Mouse (Mus musculus) hindbrain, embryonic 14.5 days (tissue): ENCODE data around the gene Gm28042. TPM values are rescaled to one million over a fixed set of nuclear protein-coding genes. Genes with fewer than 3 reads are reported as not detected.

ENCODE experiments used
- ATAC-seq: fragments of 200-750 bp; cut with Nextera tagmentation; 2 replicates; pipeline ENCODE4 v1.8.0; 2017; ENCODE audit warnings: moderate number of reproducible peaks, mild to moderate bottlenecking, moderate TSS enrichment, moderate library complexity; ENCODE audit not compliant: low FRiP score
- DNase-seq: peaks from one replicate; pipeline ENCODE4 v3.0.0-alpha.2; 2015; ENCODE audit warnings: low spot score
- H3K27ac ChIP-seq: fragments of 300-500 bp; sonication (generic); 2 replicates; pipeline ENCODE4 v1.5.1; 2014; ENCODE audit warnings: mild to moderate bottlenecking, moderate library complexity
- H3K27me3 ChIP-seq: fragments of 300-500 bp; sonication (generic); 2 replicates; pipeline ENCODE4 v1.6.1; 2014; ENCODE audit warnings: mild to moderate bottlenecking, low read length, mixed read lengths; ENCODE audit not compliant: control insufficient read depth, insufficient read depth
- H3K36me3 ChIP-seq: fragments of 300-500 bp; sonication (generic); replicated peaks from 2 replicates; pipeline ENCODE4 v1.6.1; 2014; ENCODE audit not compliant: control insufficient read depth, insufficient read depth
- H3K4me1 ChIP-seq: fragments of 300-500 bp; sonication (generic); replicated peaks from 2 replicates; pipeline ENCODE4 v1.6.1; 2014; ENCODE audit warnings: antibody characterized with exemption, low read length, mixed read lengths; ENCODE audit not compliant: control insufficient read depth, insufficient read depth
- H3K4me2 ChIP-seq: fragments of 300-500 bp; sonication (generic); replicated peaks from 2 replicates; pipeline ENCODE4 v1.6.1; 2014; ENCODE audit warnings: mild to moderate bottlenecking, moderate library complexity
- H3K4me3 ChIP-seq: fragments of 300-500 bp; sonication (generic); replicated peaks from 2 replicates; pipeline ENCODE4 v1.5.1; 2014; ENCODE audit warnings: mild to moderate bottlenecking, low read length
- H3K9ac ChIP-seq: fragments of 300-500 bp; sonication (generic); 2 replicates; pipeline ENCODE4 v1.6.1; 2014
- H3K9me3 ChIP-seq: fragments of 300-500 bp; sonication (generic); 2 replicates; pipeline ENCODE4 v1.6.1; 2016; ENCODE audit warnings: low read length; ENCODE audit not compliant: control insufficient read depth
- WGBS: fragments of 180-500 bp; shearing (Covaris S2); extraction: QIAGEN DNeasy Blood & Tissue Kit; methylation state at CpG from one replicate; pipeline ENCODE4 v1.1.7; 2014; 5-methylcytosine and 5-hydroxymethylcytosine counted together
- microRNA-seq: library from miRNA; unstranded; fragments of <30 nt; microRNA quantifications from one replicate; pipeline ENCODE4, GENCODE M21; 2016
- polyA plus RNA-seq: library from polyadenylated mRNA; unstranded; fragments of >200 nt; fragmentation: Nextera tagmentation; extraction: Ambion mirVana; gene quantifications from 2 replicates; pipeline ENCODE4 v1.2.1, GENCODE M21; 2014

Gene Gm28042
- polyA plus RNA-seq, 1 experiment from 2014 or later, result 4.0 TPM

- H3K9me3 ChIP-seq, result no peaks in the 10 kb centered on the region
- 90% methylated on average over 3 of the region's 3 CpGs for WGBS
- 0 out of 2 replicates have a peak, but pooled peaks cover 4% of the 10 kb centered on the region for H3K36me3 ChIP-seq
- no peak for ATAC-seq
- H3K9ac ChIP-seq, result no peak overlapping the region
- H3K4me1 ChIP-seq, result no peaks in the 10 kb centered on the region
- H3K4me3 ChIP-seq, result no peak overlapping the region
- H3K27ac ChIP-seq, result no peak overlapping the region
- no peaks in the 10 kb centered on the region for H3K27me3 ChIP-seq
- DNase-seq, result no peak
- H3K4me2 ChIP-seq, result no peak overlapping the region
Measured at GRCm38 (mm10) chr2:120086038-120086437, 58.7 kb downstream of the Gm28042 start.

- ATAC-seq (no peak), DNase-seq (no peak)
- H3K9ac ChIP-seq, result no peak overlapping the region
- H3K27ac ChIP-seq, result no peak overlapping the region
- H3K4me1 ChIP-seq, result no peaks in the 10 kb centered on the region
- 82% methylated on average over 3 of the region's 3 CpGs for WGBS
- H3K9me3 ChIP-seq, result no peaks in the 10 kb centered on the region
- no peak overlapping the region for H3K4me2 ChIP-seq
- H3K4me3 ChIP-seq, result no peak overlapping the region
- 0 out of 2 replicates have a peak, but pooled peaks cover 4% of the 10 kb centered on the region for H3K36me3 ChIP-seq
- H3K27me3 ChIP-seq, result no peaks in the 10 kb centered on the region
Measured at GRCm38 (mm10) chr2:120087391-120087790, 60.1 kb downstream of the Gm28042 start.

- H3K9ac ChIP-seq, result no peak overlapping the region
- H3K27ac ChIP-seq, result no peak overlapping the region
- no peaks in the 10 kb centered on the region for H3K27me3 ChIP-seq
- 96% methylated on average over 2 of the region's 2 CpGs for WGBS
- H3K4me2 ChIP-seq, result no peak overlapping the region
- DNase-seq (no peak), ATAC-seq (no peak)
- H3K9me3 ChIP-seq, result no peaks in the 10 kb centered on the region
- no peak overlapping the region for H3K4me3 ChIP-seq
- H3K36me3 ChIP-seq, result 0 out of 2 replicates have a peak, but pooled peaks cover 4% of the 10 kb centered on the region
- no peaks in the 10 kb centered on the region for H3K4me1 ChIP-seq
Measured at GRCm38 (mm10) chr2:120087897-120088296, 60.6 kb downstream of the Gm28042 start.

GRCm38 (mm10) chr2:120090979-120091378, 63.7 kb downstream of the Gm28042 start:
- Histone ChIP-seq H3K9ac (no peak overlapping the region), H3K4me1 (no peaks in the 10 kb centered on the region), H3K4me3 (no peak overlapping the region), H3K4me2 (no peak overlapping the region), H3K36me3 (0 out of 2 replicates have a peak, but pooled peaks cover 4% of the 10 kb centered on the region), H3K27ac (no peak overlapping the region), H3K27me3 (no peaks in the 10 kb centered on the region), H3K9me3 (no peaks in the 10 kb centered on the region)
- 96% methylated on average over 17 of the region's 17 CpGs for WGBS
- ATAC-seq (no peak), DNase-seq (no peak)

Small RNAs within 50 kb of the gene (microRNA-seq; reads per million reads assigned to microRNA genes)
- gene Mir7665, result not detected

Other genes with a start within 250 kb of the Gm28042 start
- 15.8 and 18.1 TPM in 2 replicates for gene Rpap1, start 240.0 kb upstream of the Gm28042 start, polyA plus RNA-seq
- 26.4 and 26.7 TPM in 2 replicates for gene Tyro3, start 229.8 kb upstream of the Gm28042 start, polyA plus RNA-seq
- 34.0 and 35.1 TPM in 2 replicates for gene Mga, start 130.3 kb upstream of the Gm28042 start, polyA plus RNA-seq
- gene Mapkbp1, start 54.8 kb upstream of the Gm28042 start, polyA plus RNA-seq, result 8.6 and 8.9 TPM in 2 replicates
- gene Jmjd7, start within 50 bp of the Gm28042 start, polyA plus RNA-seq, result 16.6 and 23.3 TPM in 2 replicates
- 1.9 and 2.7 TPM in 2 replicates for gene Pla2g4b, start 5.9 kb downstream of the Gm28042 start, polyA plus RNA-seq
- 13.9 and 15.8 TPM in 2 replicates for gene Ehd4, start 127.1 kb downstream of the Gm28042 start, polyA plus RNA-seq
- gene Pla2g4e, start 217.8 kb downstream of the Gm28042 start, polyA plus RNA-seq, result 4.7 and 5.2 TPM in 2 replicates